ENCODE assay signal across 12 mouse cellular contexts in the genomic region with DNA sequence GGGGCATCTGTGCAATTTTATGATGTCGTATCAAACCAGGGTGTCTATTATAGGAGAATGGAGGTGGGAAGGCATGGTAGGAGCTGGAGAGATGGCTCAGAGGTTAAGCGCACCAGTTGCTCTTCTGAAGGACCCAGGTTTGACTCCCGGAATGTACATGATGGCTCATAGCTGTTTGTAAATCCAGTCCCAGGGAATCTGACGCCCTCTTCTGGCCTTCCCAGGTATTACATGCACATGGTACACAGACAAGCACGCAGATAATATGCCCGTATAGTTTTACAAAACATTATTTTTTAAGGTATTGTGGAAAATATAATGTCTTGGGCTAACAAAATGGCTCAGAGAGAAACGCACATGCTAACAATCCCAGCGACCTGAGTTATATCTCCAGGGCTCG.
DNase-seq lines count a peak whose midpoint lies in the region; ATAC-seq lines count a peak whose summit lies in the region.
"Had no signal": no experiment of that assay in that cellular context is flagged by ENCODE, and none has a peak within 500 bp of the region (broad histone marks: within the 10 kb centered on the region; RNA-seq: fewer than 3 reads in every experiment).

No protein-coding gene starts in this region.

- ATAC-seq in cerebellum, adult (ENCODE audit: insufficient number of reproducible peaks, low FRiP score, low TSS enrichment) = no peak
- ATAC-seq in inflammation-experienced regulatory T-cells, adult 6 months = no peak
- ATAC-seq: forebrain, embryonic 13.5 days had no signal

- peak; percentile 22 to 33 for DNase-seq in cerebellum, postnatal 36 days
- DNase-seq in kidney, postnatal 4 days = peak; percentile 10 to 16
- DNase-seq in kidney, postnatal 10 days = no peak
- peak; percentile 45 for DNase-seq in right cerebral cortex, postnatal 4 days
- DNase-seq in right cerebral cortex, adult 2 months (ENCODE audit: low spot score in 2 of 2) = no peak
- no peak for DNase-seq in thymus, postnatal 25 days
- DNase-seq: adrenal gland, postnatal 36 days; gastrocnemius, postnatal 25 days; thymus, postnatal 4 days had no signal

Comparison
In these comparisons a context has a peak if more than half of its experiments do, and no peak if none do; other contexts are left out.
1. DNase-seq: peak in cerebellum, postnatal 36 days (2 of 2), kidney, postnatal 4 days (2 of 2) and right cerebral cortex, postnatal 4 days (single experiment); none in kidney, postnatal 10 days (single experiment), right cerebral cortex, adult 2 months (0 of 2) and thymus, postnatal 25 days (single experiment).